Comparison of ENCODE assay signal across 9 mouse cellular contexts in genomic region chr13:6633524-6633923, GRCm38 (mm10). TPM values are rescaled to one million over a fixed set of nuclear protein-coding genes. Genes with fewer than 3 reads are reported as not detected.
DNase-seq lines count a peak whose midpoint lies in the region; ATAC-seq and TF ChIP-seq lines count a peak whose summit lies in the region.
"Had no signal": no experiment of that assay in that cellular context is flagged by ENCODE, and none has a peak within 500 bp of the region (broad histone marks: within the 10 kb centered on the region; RNA-seq: fewer than 3 reads in every experiment).

No protein-coding gene starts in this region.

- TF ChIP-seq CTCF in lung, postnatal 0 days (IDR thresholded peaks at IDR 0.05), result no peak

- TF ChIP-seq EP300 in lung, postnatal 0 days (IDR thresholded peaks at IDR 0.05), result no peak

- H3K4me2 ChIP-seq in heart, embryonic 13.5 days, result peak overlapping the region; percentile 54
- no peak overlapping the region for H3K4me2 ChIP-seq in lung, postnatal 0 days (replicated peaks; ENCODE audit: low read depth, low read length)

- H3K9me3 ChIP-seq in heart, embryonic 13.5 days, result no peaks in the 10 kb centered on the region
- no peaks in the 10 kb centered on the region for H3K9me3 ChIP-seq in lung, postnatal 0 days (ENCODE audit: low read length)

- H3K36me3 ChIP-seq in heart, embryonic 13.5 days, result 0 out of 2 replicates have a peak, but pooled peaks cover 2% of the 10 kb centered on the region
- no peaks in the 10 kb centered on the region for H3K36me3 ChIP-seq in lung, postnatal 0 days (ENCODE audit: insufficient read depth, low read length)

- peak overlapping the region; percentile 94 for H3K27ac ChIP-seq in heart, embryonic 13.5 days (replicated peaks)
- H3K27ac ChIP-seq in lung, postnatal 0 days (ENCODE audit: low read length), result no peak overlapping the region
- H3K27ac ChIP-seq: liver, embryonic 14.5 days had no signal

- ATAC-seq in heart, embryonic 13.5 days (ENCODE audit: extremely low read depth, insufficient number of reproducible peaks, low FRiP score, low TSS enrichment), result peak; percentile 65; the same call in 1 of the 2 replicates
- no peak for ATAC-seq in lung, postnatal 0 days

- no peak overlapping the region for H3K4me3 ChIP-seq in heart, embryonic 13.5 days
- no peak overlapping the region for H3K4me3 ChIP-seq in lung, postnatal 0 days (ENCODE audit: low read depth, low read length)

- H3K4me1 ChIP-seq in heart, embryonic 13.5 days, result peaks cover 99% of the 10 kb centered on the region
- peaks cover 8% of the 10 kb centered on the region; the same call in 1 of the 2 replicates for H3K4me1 ChIP-seq in lung, postnatal 0 days (ENCODE audit: insufficient read depth, low read depth, low read length)

- 27% methylated on average over 7 of the region's 7 CpGs for WGBS in heart, embryonic 13.5 days
- 13% methylated on average over 7 of the region's 7 CpGs for WGBS in lung, postnatal 0 days

- H3K27me3 ChIP-seq in heart, embryonic 13.5 days (replicated peaks), result no peaks in the 10 kb centered on the region
- H3K27me3 ChIP-seq in lung, postnatal 0 days (replicated peaks; ENCODE audit: insufficient read depth, low read length), result no peaks in the 10 kb centered on the region

- H3K9ac ChIP-seq in heart, embryonic 13.5 days, result peak overlapping the region; percentile 71
- H3K9ac ChIP-seq in lung, postnatal 0 days (replicated peaks; ENCODE audit: low read depth), result no peak overlapping the region
- H3K9ac ChIP-seq: liver, embryonic 14.5 days had no signal

- DNase-seq in gastrocnemius, adult 18-20 months (ENCODE audit: low spot score), result peak; percentile 19
- DNase-seq in gastrocnemius, postnatal 25 days, result no peak
- peak; percentile 84 for DNase-seq in CD4-positive, CD25-positive, alpha-beta regulatory T cell, adult 2 months (ENCODE audit: low read depth, low spot score)
- peak; percentile 14 for DNase-seq in lung, postnatal 0 days (ENCODE audit: low spot score)
- DNase-seq in thymus, postnatal 10 days (ENCODE audit: low spot score in 2 of 2), result peak; percentile 30 to 35
- no peak for DNase-seq in layer of hippocampus, adult 9-11 months
- no peak for DNase-seq in ovary, postnatal 14 days (ENCODE audit: low spot score)

RNA-seq across cellular contexts. Expression of gene Pfkp, which starts 15.1 kb away (rescaled TPM):
- total RNA-seq in gastrocnemius, adult 18-20 months (2021), result 1 to 10 TPM; 4.6 to 7.9 TPM
- 1 to 10 TPM; 4.8 to 5.1 TPM for total RNA-seq in gastrocnemius, postnatal 25 days (2021)
- polyA plus RNA-seq in heart, embryonic 13.5 days (2015; fragmentation: Nextera tagmentation; extraction: Ambion mirVana), result 170 and 188 TPM in 2 replicates
- 23.1 and 24.8 TPM in 2 replicates for polyA plus RNA-seq in lung, postnatal 0 days (2015; fragmentation: Nextera tagmentation; extraction: Ambion mirVana)

Comparison
In these comparisons a context has a peak if more than half of its experiments do, and no peak if none do; other contexts are left out.
1. DNase-seq: peak in gastrocnemius, adult 18-20 months (single experiment), CD4-positive, CD25-positive, alpha-beta regulatory T cell, adult 2 months (single experiment), lung, postnatal 0 days (single experiment) and thymus, postnatal 10 days (2 of 2); none in gastrocnemius, postnatal 25 days (single experiment), layer of hippocampus, adult 9-11 months (single experiment) and ovary, postnatal 14 days (single experiment).